ENCODE assay signal across 8 mouse cellular contexts in genomic region chr8:56622470-56623024, GRCm38 (mm10).
DNase-seq lines count a peak whose midpoint lies in the region; ATAC-seq and TF ChIP-seq lines count a peak whose summit lies in the region.

No protein-coding gene starts in this region.

- TF ChIP-seq CTCF in E14TG2a.4 (conservative IDR thresholded peaks at IDR 0.05; ENCODE audit: low read length) = no peak

- H3K4me2 ChIP-seq in liver, embryonic 15.5 days = peak overlapping the region; percentile 13; the same call in 1 of the 2 replicates

- H3K4me1 ChIP-seq in heart, embryonic 10.5 days = peaks cover 54% of the 10 kb centered on the region
- H3K4me1 ChIP-seq in E14TG2a.4 (replicated peaks; ENCODE audit: low read depth, low read length) = peaks cover 24% of the 10 kb centered on the region
- 0 out of 2 replicates have a peak, but pooled peaks cover 12% of the 10 kb centered on the region for H3K4me1 ChIP-seq in liver, embryonic 15.5 days (replicated peaks)

- H3K9ac ChIP-seq in liver, embryonic 15.5 days = no peak overlapping the region

- H3K9me3 ChIP-seq in heart, embryonic 10.5 days = no peaks in the 10 kb centered on the region
- no peaks in the 10 kb centered on the region for H3K9me3 ChIP-seq in E14TG2a.4 (ENCODE audit: low read length)
- no peaks in the 10 kb centered on the region for H3K9me3 ChIP-seq in liver, embryonic 15.5 days (replicated peaks)

- peak overlapping the region; percentile 90 for H3K27ac ChIP-seq in heart, embryonic 10.5 days
- H3K27ac ChIP-seq in liver, embryonic 15.5 days (replicated peaks) = no peak overlapping the region

- ATAC-seq in liver, embryonic 15.5 days (ENCODE audit: insufficient read depth) = no peak

- H3K27me3 ChIP-seq in heart, embryonic 10.5 days (ENCODE audit: insufficient read depth, poor library complexity, severe bottlenecking) = no peaks in the 10 kb centered on the region
- peaks cover 30% of the 10 kb centered on the region for H3K27me3 ChIP-seq in E14TG2a.4 (ENCODE audit: insufficient read depth, low read length)
- peaks cover 54% of the 10 kb centered on the region for H3K27me3 ChIP-seq in liver, embryonic 15.5 days

- WGBS in heart, embryonic 10.5 days = 2% methylated on average over 18 of the region's 18 CpGs
- WGBS in liver, embryonic 15.5 days (ENCODE audit: insufficient replicate concordance) = 4% methylated on average over 18 of the region's 18 CpGs

- intact Hi-C loops in heart, postnatal 14 days (cut with DNase I) = no loop called here
- intact Hi-C loops in gastrocnemius, postnatal 14 days (cut with DNase I; ENCODE audit: low total_unique reads) = no loop called here

- no peaks in the 10 kb centered on the region for H3K36me3 ChIP-seq in heart, embryonic 10.5 days
- H3K36me3 ChIP-seq in E14TG2a.4 (ENCODE audit: insufficient read depth, low read length) = no peaks in the 10 kb centered on the region
- no peaks in the 10 kb centered on the region for H3K36me3 ChIP-seq in liver, embryonic 15.5 days (replicated peaks)

- peak overlapping the region; percentile 59 for H3K4me3 ChIP-seq in heart, embryonic 10.5 days
- H3K4me3 ChIP-seq in E14TG2a.4 (replicated peaks; ENCODE audit: low read length) = peak overlapping the region; percentile 39
- no peak overlapping the region for H3K4me3 ChIP-seq in liver, embryonic 15.5 days (replicated peaks)

- no peak for DNase-seq in heart, embryonic 10.5 days (ENCODE audit: low spot score)
- DNase-seq in heart, postnatal 14 days = no peak
- peak; percentile 74 for DNase-seq in forelimb bud, embryonic 11.5 days (ENCODE audit: low read depth, low spot score)
- DNase-seq in yolk sac, embryonic 10.5 days (ENCODE audit: low spot score) = no peak
- DNase-seq in right cerebral cortex, adult 2 months (ENCODE audit: low spot score in 2 of 2) = no peak
- no peak for DNase-seq in gastrocnemius, postnatal 14 days
